Mouse (Mus musculus): ENCODE data around the gene Vipas39.
"Not testable (repeated sequence)": the region's sequence is repeated elsewhere in the genome, so short reads cannot be mapped to it uniquely, and the experiment has no call there.

Gene Vipas39

DNA sequence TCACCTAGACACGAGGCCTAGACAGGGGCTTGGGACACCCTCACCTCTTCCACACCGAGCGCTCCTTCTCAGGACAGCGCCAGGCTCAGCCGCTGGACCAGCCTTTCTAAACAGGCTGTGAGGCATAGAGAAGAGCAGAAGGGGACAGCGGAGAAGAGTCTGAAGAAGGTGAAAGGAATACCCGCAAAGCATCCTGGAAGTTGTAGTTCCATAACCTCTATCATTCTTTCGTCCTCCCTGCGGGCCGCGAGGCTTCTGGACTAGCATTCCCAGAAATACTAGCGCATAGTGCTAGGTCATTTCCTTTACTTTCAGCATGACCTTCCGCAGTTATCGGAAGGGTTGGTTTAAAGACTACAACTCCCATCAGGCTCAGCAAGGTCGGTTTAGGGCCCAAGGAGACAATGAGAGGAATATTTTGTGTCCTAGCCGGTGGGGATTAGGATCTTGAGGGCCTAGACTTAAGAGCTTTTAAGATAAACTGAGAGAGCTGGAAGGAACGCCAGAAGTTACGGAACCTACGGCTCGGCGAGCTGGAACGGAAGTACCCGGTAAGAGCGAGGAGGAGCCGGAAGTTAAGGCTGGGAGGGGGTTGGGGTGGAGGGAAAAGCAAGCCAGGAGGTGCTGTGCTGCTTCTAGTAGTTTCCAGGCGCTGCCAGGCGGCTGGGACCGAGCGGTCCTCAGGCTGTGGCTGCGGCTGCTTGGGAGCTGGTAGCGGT is at the start of gene Vipas39, which contains the start of gene Ahsa1:
Vipas39 (minus strand) TSS at position 149 of the 719 bp plus-strand sequence.
Ahsa1 (plus strand) TSS at position 372 of the 719 bp plus-strand sequence.
- DNase-seq (ENCODE audit: low read depth): peak; percentile 96

GRCm38 (mm10) chr12:87313098-87313497 is 47.0 kb upstream of the Vipas39 start:
- no peak for DNase-seq (ENCODE audit: low read depth)

DNA sequence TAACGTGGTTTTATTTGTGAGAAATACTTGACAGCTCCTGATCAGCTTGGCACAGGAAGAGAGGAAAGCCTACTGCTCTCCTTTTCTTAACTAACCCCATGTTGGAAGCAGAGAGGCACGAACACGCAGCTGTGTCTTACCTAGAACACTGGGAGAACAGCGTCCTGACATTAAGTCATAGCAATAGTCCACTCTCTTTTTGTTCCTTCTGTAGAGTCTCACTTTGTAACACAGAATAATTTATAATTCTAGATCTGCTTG is 40.5 kb upstream of the Vipas39 start:
- DNase-seq (ENCODE audit: low read depth): not testable (repeated sequence)

GRCm38 (mm10) chr12:87305767-87306583 is 39.9 kb upstream of the Vipas39 start:
- DNase-seq (ENCODE audit: low read depth): no peak

- no peak for DNase-seq (ENCODE audit: low read depth)
Observed at GRCm38 (mm10) chr12:87301189-87301588, 35.1 kb upstream of the Vipas39 start.

- DNase-seq (ENCODE audit: low read depth): no peak
Observed at GRCm38 (mm10) chr12:87300441-87300690, 34.3 kb upstream of the Vipas39 start.

DNA sequence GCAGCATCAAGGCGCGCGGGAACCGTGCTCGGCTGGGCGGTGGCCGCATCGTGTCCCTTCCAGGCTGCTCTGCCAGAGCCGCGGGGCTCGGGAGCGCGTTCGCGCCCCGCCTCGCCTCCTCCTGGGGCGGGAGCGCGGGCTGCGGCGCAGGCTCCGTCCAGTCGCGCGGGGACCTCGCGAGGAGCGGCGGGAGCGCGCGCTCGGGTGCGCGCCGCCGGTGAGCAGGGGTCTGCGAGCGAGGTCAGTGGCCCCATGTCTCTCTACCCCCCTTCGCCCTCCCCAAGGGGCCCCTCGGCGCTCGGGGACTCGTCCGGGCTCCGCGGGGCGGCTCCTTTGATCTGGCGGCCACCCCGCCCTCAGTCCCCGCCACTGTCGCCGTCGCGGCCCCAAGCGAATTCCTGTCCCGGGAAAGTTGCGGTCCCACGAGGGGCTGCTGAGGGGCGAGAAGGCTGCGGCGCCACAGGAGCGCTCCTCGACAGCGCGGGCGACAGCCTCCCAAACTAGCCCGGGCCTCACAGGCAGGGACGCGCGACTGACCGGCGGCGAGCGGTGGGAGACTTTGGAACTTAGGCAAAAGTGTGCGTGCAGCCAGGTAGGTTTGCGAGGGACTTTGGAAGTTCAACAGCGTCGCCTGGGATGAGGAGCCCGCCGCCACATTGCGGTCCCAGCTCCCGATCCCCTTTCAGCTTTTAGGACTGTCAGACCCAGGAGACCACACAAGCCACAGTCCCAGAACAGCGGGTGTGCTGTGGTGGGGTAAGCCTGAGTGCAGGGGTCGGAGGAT is 33.8 kb upstream of the Vipas39 start, which contains the start of gene Ism2:
Ism2 (minus strand) TSS at position 49 of the 784 bp plus-strand sequence.
- DNase-seq (ENCODE audit: low read depth): peak; percentile 23

- no peak for DNase-seq (ENCODE audit: low read depth)
Observed at GRCm38 (mm10) chr12:87299037-87299656, 33.1 kb upstream of the Vipas39 start.

- DNase-seq (ENCODE audit: low read depth): peak; percentile 35
Observed at GRCm38 (mm10) chr12:87293934-87294333, 27.9 kb upstream of the Vipas39 start.

DNA sequence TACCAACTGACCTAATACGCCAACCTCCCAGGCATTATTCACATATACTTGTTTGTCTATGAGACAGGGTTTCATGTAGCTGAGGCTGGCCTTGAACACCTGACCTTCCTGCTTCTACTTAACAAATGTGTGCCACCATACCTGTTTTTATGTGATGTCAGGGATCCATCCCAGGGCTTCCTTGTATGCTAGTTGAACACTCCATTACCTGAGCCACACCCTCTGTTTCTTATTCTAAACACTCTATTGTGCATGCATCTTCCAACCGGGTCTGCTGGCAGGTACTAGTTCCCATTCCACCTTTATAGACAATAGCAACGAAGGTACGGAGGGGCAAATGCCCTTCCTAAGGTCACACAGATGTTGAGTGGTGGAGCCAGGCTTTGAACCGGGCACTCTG is 23.0 kb upstream of the Vipas39 start:
- no peak for DNase-seq (ENCODE audit: low read depth)

GRCm38 (mm10) chr12:87284726-87285125 is 18.7 kb upstream of the Vipas39 start:
- peak; percentile 62 for DNase-seq (ENCODE audit: low read depth)

DNA sequence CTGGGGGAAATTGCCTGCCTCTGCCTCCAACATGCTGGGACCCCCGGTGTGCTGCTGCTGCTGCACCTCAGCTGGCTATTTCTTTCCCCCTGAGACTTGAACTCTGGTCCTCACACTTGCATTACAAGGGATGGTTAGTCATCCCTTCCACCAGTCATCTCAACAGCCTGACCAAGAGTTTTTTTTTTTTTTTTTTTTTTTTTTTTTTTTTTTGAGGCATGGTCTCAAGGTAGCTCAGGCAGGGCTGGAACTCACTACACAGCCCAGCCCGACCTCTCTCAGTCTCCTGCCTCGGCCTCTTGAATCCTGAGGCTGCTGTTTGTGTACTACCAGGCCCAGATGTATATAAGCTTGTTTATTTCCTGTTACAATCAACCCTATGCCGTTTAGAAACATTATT is 18.2 kb upstream of the Vipas39 start:
- DNase-seq (ENCODE audit: low read depth): peak; percentile 43

- DNase-seq (ENCODE audit: low read depth): peak; percentile 47
Observed at GRCm38 (mm10) chr12:87283706-87284105, 17.6 kb upstream of the Vipas39 start.

- DNase-seq (ENCODE audit: low read depth): no peak
Observed at GRCm38 (mm10) chr12:87282743-87283142, 16.7 kb upstream of the Vipas39 start.

DNA sequence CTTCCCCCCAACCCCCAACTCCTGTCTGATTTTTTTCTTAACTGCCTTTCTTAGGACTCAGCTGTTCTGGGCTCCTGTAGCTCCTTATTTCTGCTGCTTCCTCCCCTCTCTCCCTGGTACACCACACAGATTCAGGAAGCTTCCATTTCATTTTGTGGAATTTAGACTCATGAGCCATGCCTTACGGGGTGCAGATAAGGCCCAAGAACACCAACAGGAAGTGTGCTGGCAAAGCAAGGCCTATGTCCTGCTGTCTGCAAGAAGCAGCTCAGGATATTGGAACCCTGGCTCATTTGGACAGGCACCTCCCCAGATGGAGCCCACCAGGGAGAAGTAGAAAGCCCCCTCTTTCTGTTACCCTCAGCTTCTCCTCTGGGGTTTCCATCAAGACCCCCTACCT is 15.7 kb upstream of the Vipas39 start:
- no peak for DNase-seq (ENCODE audit: low read depth)

DNA sequence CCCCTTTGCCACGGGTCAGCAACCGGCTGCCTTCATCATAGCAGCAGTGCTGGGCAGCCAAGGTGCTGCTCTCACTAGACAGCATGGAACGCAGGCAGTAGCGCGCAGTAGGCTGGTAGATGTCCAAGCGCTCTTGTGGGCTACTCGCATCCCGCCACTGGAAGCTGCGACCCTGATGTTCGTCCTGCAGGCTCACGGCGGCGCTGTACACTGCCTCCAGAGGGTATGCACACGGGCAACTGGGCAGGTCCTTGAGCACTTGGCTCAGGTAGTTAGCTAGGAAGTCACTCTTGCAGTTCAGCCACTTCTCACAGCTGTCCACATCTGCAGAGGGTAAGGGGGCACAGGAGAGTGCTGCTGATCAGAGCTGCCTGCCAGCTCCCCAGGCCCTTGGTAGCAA is 13.8 kb upstream of the Vipas39 start:
- no peak for DNase-seq (ENCODE audit: low read depth)

GRCm38 (mm10) chr12:87279350-87279749 is 13.3 kb upstream of the Vipas39 start:
- no peak for DNase-seq (ENCODE audit: low read depth)

- no peak for DNase-seq (ENCODE audit: low read depth)
Observed at GRCm38 (mm10) chr12:87278118-87278730, 12.2 kb upstream of the Vipas39 start.

DNA sequence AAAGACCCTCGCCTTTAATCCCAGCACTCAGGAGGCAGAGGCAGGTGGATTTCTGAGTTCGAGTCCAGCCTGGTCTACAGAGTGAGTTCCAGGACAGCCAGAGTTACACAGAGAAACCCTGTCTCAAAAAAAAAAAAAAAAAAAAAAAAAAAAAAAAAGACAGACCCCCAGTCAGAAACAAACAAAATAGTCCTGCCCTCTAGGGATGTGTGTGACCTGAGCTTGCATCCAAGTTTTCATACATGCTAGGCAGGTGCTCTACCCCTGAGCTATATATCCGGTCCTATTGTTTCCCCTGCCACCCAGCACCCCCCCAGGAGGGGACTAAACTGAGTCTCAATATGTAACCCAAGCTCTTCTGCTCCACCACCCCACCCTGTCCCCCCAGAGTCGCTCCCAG is 11.2 kb upstream of the Vipas39 start:
- DNase-seq (ENCODE audit: low read depth): not testable (repeated sequence)

GRCm38 (mm10) chr12:87274853-87275831 is 9.1 kb upstream of the Vipas39 start:
- no peak for DNase-seq (ENCODE audit: low read depth)

DNA sequence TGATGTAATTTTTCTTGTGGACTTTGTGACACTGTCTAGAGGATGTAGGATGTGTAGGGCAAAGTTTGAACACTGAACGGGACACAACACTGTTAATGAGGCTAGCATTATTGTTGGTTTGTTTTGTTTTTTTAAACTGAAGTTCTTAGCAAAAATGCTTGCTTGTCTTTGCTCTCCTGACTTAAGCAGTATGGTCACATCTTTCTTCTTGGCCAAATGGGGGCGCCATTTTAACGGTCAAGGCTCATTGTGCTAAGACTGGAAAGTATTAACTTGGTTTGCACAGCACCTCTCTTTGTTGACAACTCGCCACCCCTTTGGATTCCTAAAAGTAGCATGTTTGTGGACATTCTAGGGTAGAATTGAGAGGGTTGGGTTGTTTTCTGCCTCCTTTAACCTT is 1.6 kb upstream of the Vipas39 start:
- peak; percentile 86 for DNase-seq (ENCODE audit: low read depth)
